Mouse (Mus musculus) hindbrain, postnatal 0 days (tissue): ENCODE data around the gene Slit3. TPM values are rescaled to one million over a fixed set of nuclear protein-coding genes. Genes with fewer than 3 reads are reported as not detected.

ENCODE experiments used
- ATAC-seq: fragments of 200-750 bp; cut with Nextera tagmentation; 2 replicates; pipeline ENCODE4 v1.8.0; 2017; ENCODE audit warnings: mild to moderate bottlenecking, moderate TSS enrichment, moderate library complexity
- DNase-seq: peaks from one replicate; pipeline ENCODE4 v3.0.0-alpha.2; 2015; ENCODE audit warnings: low spot score
- H3K27ac ChIP-seq: fragments of 300-500 bp; sonication (generic); 2 replicates; pipeline ENCODE4 v1.5.1; 2014; ENCODE audit warnings: mild to moderate bottlenecking
- H3K27me3 ChIP-seq: fragments of 300-500 bp; sonication (generic); 2 replicates; pipeline ENCODE4 v1.6.1; 2014; ENCODE audit warnings: low read length, mixed read lengths; ENCODE audit not compliant: insufficient read depth
- H3K36me3 ChIP-seq: fragments of 300-500 bp; sonication (generic); 2 replicates; pipeline ENCODE4 v1.6.1; 2014; ENCODE audit warnings: low read length, mixed read lengths; ENCODE audit not compliant: insufficient read depth
- H3K4me1 ChIP-seq: fragments of 300-500 bp; sonication (generic); 2 replicates; pipeline ENCODE4 v1.6.1; 2014; ENCODE audit warnings: antibody characterized with exemption, low read length, mixed read lengths; ENCODE audit not compliant: insufficient read depth
- H3K4me2 ChIP-seq: fragments of 300-500 bp; sonication (generic); 2 replicates; pipeline ENCODE4 v1.6.1; 2014; ENCODE audit warnings: low read depth, mild to moderate bottlenecking, low read length, moderate library complexity, mixed read lengths
- H3K4me3 ChIP-seq: fragments of 300-500 bp; sonication (generic); 2 replicates; pipeline ENCODE4 v1.5.1; 2014; ENCODE audit warnings: low read length
- H3K9ac ChIP-seq: fragments of 300-500 bp; sonication (generic); replicated peaks from 2 replicates; pipeline ENCODE4 v1.6.1; 2014; ENCODE audit warnings: mild to moderate bottlenecking, low read length, moderate library complexity, mixed read lengths
- H3K9me3 ChIP-seq: fragments of 300-500 bp; sonication (generic); 2 replicates; pipeline ENCODE4 v1.6.1; 2016; ENCODE audit warnings: low read length, mixed read lengths
- CTCF ChIP-seq: IDR thresholded peaks from 2 replicates; pipeline ENCODE4 v1.5.1; 2016; ENCODE audit warnings: antibody characterized with exemption, control low read depth, low read depth
- WGBS: fragments of 180-500 bp; shearing (Covaris S2); extraction: QIAGEN DNeasy Blood & Tissue Kit; methylation state at CpG from one replicate; pipeline ENCODE4 v1.1.7; 2014; 5-methylcytosine and 5-hydroxymethylcytosine counted together
- polyA plus RNA-seq: library from polyadenylated mRNA; unstranded; fragments of >200 nt; fragmentation: Nextera tagmentation; extraction: Ambion mirVana; gene quantifications from 2 replicates; pipeline ENCODE4 v1.2.1, GENCODE M21; 2015
- total RNA-seq: library from RNA; depleted of rRNA; stranded (reverse); fragments of >200 nt; gene quantifications from 2 replicates; pipeline ENCODE4 v1.2.3, GENCODE M21; 2014

The Slit3 gene
- total and polyA plus RNA-seq, 2 experiments from 2014 or later = 4.9 to 13.4 TPM

DNA sequence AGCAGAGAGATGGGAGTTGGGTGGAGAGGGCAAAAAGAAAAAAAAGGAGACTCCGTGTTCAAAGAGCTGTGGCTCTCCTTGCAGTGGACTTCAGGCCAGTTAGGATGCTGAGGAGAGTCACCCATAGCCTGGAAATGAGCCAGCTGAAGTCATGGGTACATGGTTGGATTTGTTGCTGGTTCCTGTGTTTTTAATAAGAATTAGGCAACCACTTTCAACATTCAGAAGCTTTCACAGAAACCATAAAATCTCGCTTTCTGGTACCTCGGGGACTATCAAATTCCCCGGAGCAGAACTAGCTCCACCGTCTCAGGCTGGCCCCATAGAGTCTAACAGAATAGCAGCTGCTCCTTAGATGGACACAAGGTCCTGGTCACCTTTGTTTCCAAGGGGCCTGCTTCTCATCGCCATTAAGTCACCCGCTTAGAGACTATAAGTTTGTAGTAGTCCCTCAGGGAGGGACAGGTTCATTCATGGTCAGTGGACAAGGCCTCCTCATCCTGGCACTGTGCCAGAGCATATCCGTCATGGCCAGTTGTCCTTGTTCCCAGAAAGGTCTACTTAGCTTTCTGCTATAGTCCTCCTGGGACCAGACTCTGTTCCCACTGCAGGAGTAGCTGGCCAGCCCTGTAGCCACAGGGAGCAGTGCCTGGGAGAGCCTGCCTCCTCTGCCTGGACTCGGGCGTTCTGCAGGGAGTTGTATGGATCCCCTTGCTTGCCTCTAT is 505.3 kb downstream of the Slit3 start:
- peak; percentile 39 for DNase-seq
- 77% methylated on average over 10 of the region's 10 CpGs for WGBS
- no peak for ATAC-seq
- H3K4me1 ChIP-seq = peaks cover 6% of the 10 kb centered on the region
- no peak overlapping the region for H3K9ac ChIP-seq
- H3K36me3 ChIP-seq = no peaks in the 10 kb centered on the region
- no peak overlapping the region for H3K27ac ChIP-seq
- no peak for TF ChIP-seq CTCF
- H3K4me3 ChIP-seq = no peak overlapping the region
- H3K9me3 ChIP-seq = no peaks in the 10 kb centered on the region
- H3K27me3 ChIP-seq = no peaks in the 10 kb centered on the region
- H3K4me2 ChIP-seq = no peak overlapping the region

DNA sequence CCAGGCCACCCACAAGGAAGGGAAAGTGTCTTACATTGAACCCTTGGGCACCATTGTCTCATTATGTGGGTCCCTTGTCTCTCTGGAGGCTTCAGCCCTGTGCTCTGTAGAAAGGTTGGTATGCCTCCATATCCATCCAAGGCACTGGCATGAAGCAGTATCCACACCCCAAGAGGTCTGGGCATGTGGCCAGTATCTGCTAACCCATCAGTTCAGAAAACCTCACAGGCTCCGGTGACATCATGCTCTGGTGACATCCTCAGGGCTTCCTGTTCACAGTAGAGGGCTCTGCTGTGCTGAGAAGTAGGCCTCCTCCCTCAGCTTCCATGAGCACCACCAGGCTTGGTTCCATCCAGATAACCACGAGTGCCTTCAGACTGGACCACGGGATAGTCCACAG is 506.8 kb downstream of the Slit3 start:
- Histone ChIP-seq H3K27ac (no peak overlapping the region), H3K27me3 (no peaks in the 10 kb centered on the region), H3K36me3 (no peaks in the 10 kb centered on the region), H3K9me3 (no peaks in the 10 kb centered on the region), H3K4me2 (no peak overlapping the region), H3K4me1 (peaks cover 6% of the 10 kb centered on the region), H3K4me3 (no peak overlapping the region), H3K9ac (no peak overlapping the region)
- DNase-seq (peak; percentile 47), ATAC-seq (no peak)
- no peak for TF ChIP-seq CTCF
- WGBS = 83% methylated on average over 3 of the region's 3 CpGs

DNA sequence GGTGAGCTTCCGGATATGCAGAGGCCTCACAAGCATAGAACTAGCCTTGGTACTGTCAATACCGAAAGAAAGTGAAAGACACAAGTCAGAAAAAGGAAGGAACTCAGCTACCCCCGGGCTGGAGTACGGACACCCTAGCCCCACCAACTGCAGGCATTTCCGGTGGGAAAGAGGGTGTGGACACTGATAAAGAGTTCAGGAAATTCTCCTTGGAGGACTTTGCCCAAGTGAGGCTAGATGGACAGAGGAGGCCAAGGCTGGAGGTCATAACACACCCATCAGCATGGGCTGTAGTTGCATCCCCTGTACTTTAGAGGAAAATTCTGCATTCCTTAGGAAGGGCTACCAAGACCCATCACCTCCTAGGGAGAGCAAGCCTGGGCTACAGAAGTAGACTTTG is 511.2 kb downstream of the Slit3 start:
- Histone ChIP-seq H3K27ac (no peak overlapping the region), H3K9me3 (no peaks in the 10 kb centered on the region), H3K9ac (no peak overlapping the region), H3K4me1 (no peaks in the 10 kb centered on the region), H3K4me2 (no peak overlapping the region), H3K27me3 (no peaks in the 10 kb centered on the region), H3K4me3 (no peak overlapping the region), H3K36me3 (no peaks in the 10 kb centered on the region)
- ATAC-seq (no peak), DNase-seq (no peak)
- TF ChIP-seq CTCF = no peak
- WGBS = 94% methylated on average over 5 of the region's 5 CpGs

DNA sequence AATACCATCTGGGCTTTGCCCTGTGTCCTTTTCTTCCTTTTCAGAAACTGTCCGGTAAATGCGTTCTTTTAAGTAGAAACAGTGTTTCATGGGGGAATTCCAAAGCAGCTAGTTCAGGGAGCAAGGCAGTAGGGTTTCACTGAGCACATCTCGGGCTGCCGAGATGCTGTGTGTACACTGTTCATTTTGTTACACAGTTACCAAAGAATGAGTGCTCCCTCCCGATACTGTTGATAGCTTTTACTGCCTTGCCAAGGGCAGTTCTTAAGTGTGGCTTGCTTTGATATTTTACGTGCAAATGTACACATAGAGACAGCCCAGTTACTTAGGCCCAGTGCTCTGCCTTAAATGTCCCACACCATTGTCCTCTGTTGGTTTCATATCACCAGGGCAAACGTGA is 516.1 kb downstream of the Slit3 start:
- DNase-seq = no peak
- no peaks in the 10 kb centered on the region for H3K9me3 ChIP-seq
- ATAC-seq = no peak
- no peaks in the 10 kb centered on the region for H3K36me3 ChIP-seq
- no peak overlapping the region for H3K4me3 ChIP-seq
- no peak overlapping the region for H3K27ac ChIP-seq
- 71% methylated on average over 7 of the region's 7 CpGs for WGBS
- H3K4me1 ChIP-seq = 0 out of 2 replicates have a peak, but pooled peaks cover 9% of the 10 kb centered on the region
- TF ChIP-seq CTCF = no peak
- no peak overlapping the region for H3K4me2 ChIP-seq
- H3K9ac ChIP-seq = no peak overlapping the region
- no peaks in the 10 kb centered on the region for H3K27me3 ChIP-seq

DNA sequence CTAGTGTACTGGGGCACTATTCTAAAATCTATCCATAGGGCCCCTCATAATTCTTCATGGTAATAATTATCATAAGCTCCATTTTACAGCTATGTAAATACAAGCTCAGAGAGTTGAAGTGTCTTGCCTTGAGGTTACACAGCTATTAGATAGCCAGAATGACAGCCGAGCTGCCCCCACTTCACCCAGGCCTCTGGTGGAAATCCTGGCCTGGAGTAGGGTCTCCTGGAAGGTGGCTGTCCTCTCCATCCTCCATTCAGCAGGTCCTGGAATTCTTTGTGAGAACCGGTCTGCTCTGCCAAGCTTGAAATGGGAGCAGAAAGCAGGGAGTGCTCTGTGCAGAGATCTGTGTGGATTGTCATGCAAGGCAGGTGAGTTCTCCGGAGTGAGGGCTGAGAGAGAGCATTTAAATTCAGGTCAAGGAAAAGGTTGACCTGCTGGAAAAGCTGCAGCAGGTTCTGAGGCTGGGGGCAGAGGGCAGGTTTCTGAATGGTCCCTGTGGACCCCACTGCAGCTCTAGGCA is 517.9 kb downstream of the Slit3 start:
- TF ChIP-seq CTCF = no peak
- Histone ChIP-seq H3K4me2 (peak overlapping the region; percentile 10; the same call in 1 of the 2 replicates), H3K4me1 (0 out of 2 replicates have a peak, but pooled peaks cover 9% of the 10 kb centered on the region), H3K27me3 (no peaks in the 10 kb centered on the region), H3K27ac (peak overlapping the region; percentile 32; the same call in 1 of the 2 replicates), H3K36me3 (no peaks in the 10 kb centered on the region), H3K4me3 (no peak overlapping the region), H3K9ac (no peak overlapping the region), H3K9me3 (no peaks in the 10 kb centered on the region)
- 22% methylated on average over 3 of the region's 3 CpGs for WGBS
- DNase-seq (peak; percentile 27), ATAC-seq (peak; percentile 66)

DNA sequence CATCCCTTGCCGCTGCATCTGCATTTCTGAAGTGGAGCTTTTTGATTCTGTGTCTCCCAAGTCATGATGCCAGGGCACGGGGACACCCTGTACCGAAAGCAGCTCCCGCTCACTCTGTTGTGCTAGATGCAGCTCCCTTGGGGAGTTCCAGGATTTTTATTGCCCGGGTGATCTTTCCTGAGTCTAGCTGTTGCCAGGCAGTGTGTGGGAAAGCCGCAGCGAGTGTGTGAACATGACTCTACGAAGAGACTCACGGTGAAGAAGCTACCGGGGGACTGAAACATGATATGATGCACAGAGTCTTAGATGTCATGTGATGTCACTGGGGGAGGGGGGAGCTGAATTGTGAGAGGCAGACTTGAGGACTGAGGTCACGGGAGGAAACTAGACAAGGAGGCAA is 518.4 kb downstream of the Slit3 start:
- H3K9me3 ChIP-seq = no peaks in the 10 kb centered on the region
- H3K4me1 ChIP-seq = 0 out of 2 replicates have a peak, but pooled peaks cover 9% of the 10 kb centered on the region
- no peaks in the 10 kb centered on the region for H3K27me3 ChIP-seq
- 14% methylated on average over 11 of the region's 11 CpGs for WGBS
- peak overlapping the region; percentile 10; the same call in 1 of the 2 replicates for H3K4me2 ChIP-seq
- no peak for TF ChIP-seq CTCF
- no peaks in the 10 kb centered on the region for H3K36me3 ChIP-seq
- H3K4me3 ChIP-seq = no peak overlapping the region
- peak; percentile 79 for ATAC-seq
- peak; percentile 63 for DNase-seq
- H3K27ac ChIP-seq = peak overlapping the region; percentile 32; the same call in 1 of the 2 replicates
- H3K9ac ChIP-seq = no peak overlapping the region

DNA sequence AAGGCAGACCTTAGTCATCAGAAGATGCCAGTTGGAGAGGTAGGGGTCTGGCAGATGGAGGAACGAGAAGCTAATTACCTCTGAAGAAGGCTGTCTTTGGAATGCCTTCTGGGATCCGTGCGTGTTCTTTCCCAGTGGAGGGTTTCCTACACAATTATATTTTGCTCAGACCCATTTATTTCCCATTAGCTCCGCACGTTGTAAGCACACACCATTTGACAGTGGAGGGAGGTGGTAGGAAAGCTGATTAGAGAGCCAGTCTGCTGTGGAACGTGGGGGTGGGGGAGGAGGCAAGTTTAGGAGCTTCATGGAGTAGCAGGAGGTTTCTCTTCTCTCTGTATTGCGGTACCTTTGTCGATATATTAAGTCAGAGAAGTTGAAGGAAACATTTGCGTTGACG is 530.3 kb downstream of the Slit3 start:
- H3K4me1 ChIP-seq = no peaks in the 10 kb centered on the region
- H3K27me3 ChIP-seq = no peaks in the 10 kb centered on the region
- no peak for TF ChIP-seq CTCF
- no peaks in the 10 kb centered on the region for H3K9me3 ChIP-seq
- ATAC-seq (no peak), DNase-seq (peak; percentile 18)
- H3K4me3 ChIP-seq = no peak overlapping the region
- H3K4me2 ChIP-seq = no peak overlapping the region
- 63% methylated on average over 10 of the region's 10 CpGs for WGBS
- H3K9ac ChIP-seq = no peak overlapping the region
- H3K27ac ChIP-seq = no peak overlapping the region
- H3K36me3 ChIP-seq = no peaks in the 10 kb centered on the region
